Mouse (Mus musculus): Measurements from ENCODE around the gene Cd37. TPM values are rescaled to one million over a fixed set of nuclear protein-coding genes. Genes with fewer than 3 reads are reported as not detected.

Gene Cd37
- polyA plus RNA-seq, 2 experiments = 3.7 to 4.9 TPM

- Histone ChIP-seq H3K9ac (ENCODE audit: low read depth, low read length, severe bottlenecking) (peak overlapping the region; percentile 40), H3K27me3 (ENCODE audit: control insufficient read depth, insufficient read depth, low read length) (no peaks in the 10 kb centered on the region), H3K4me1 (ENCODE audit: control insufficient read depth, insufficient read depth, low read length) (peaks cover 21% of the 10 kb centered on the region), H3K27ac (replicated peaks; ENCODE audit: low read depth, low read length) (no peak overlapping the region; the same call in 1 of the 2 replicates), H3K4me2 (replicated peaks; ENCODE audit: low read depth, low read length, severe bottlenecking) (peak overlapping the region; percentile 42), H3K36me3 (ENCODE audit: control insufficient read depth, insufficient read depth, low read length) (peaks cover 33% of the 10 kb centered on the region), H3K4me3 (replicated peaks; ENCODE audit: low read length) (peak overlapping the region; percentile 21), H3K9me3 (ENCODE audit: control insufficient read depth, low read length) (no peaks in the 10 kb centered on the region)
- peak; percentile 81 for ATAC-seq (ENCODE audit: low FRiP score, low read depth)
- TF ChIP-seq POLR2A (IDR thresholded peaks at IDR 0.05; ENCODE audit: borderline replicate concordance, extremely low read depth, insufficient read depth, insufficient read length) = peak; percentile 20; the same call in 1 of the 2 replicates
- DNase-seq (ENCODE audit: low spot score) = peak; percentile 63
- 5% methylated on average over 21 of the region's 21 CpGs for WGBS
Measured at GRCm38 (mm10) chr7:45234922-45235571, 3.9 kb downstream of the Cd37 start.

- Histone ChIP-seq H3K4me3 (replicated peaks; ENCODE audit: low read length) (no peak overlapping the region), H3K27ac (replicated peaks; ENCODE audit: low read depth, low read length) (peak overlapping the region; percentile 39; the same call in 1 of the 2 replicates), H3K27me3 (ENCODE audit: control insufficient read depth, insufficient read depth, low read length) (no peaks in the 10 kb centered on the region), H3K9ac (ENCODE audit: low read depth, low read length, severe bottlenecking) (0 out of 2 replicates have a peak overlapping the region, but pooled peaks have one; percentile 31), H3K4me1 (ENCODE audit: control insufficient read depth, insufficient read depth, low read length) (peaks cover 21% of the 10 kb centered on the region), H3K9me3 (ENCODE audit: control insufficient read depth, low read length) (no peaks in the 10 kb centered on the region), H3K36me3 (ENCODE audit: control insufficient read depth, insufficient read depth, low read length) (peaks cover 39% of the 10 kb centered on the region), H3K4me2 (replicated peaks; ENCODE audit: low read depth, low read length, severe bottlenecking) (peak overlapping the region; percentile 42)
- TF ChIP-seq POLR2A (IDR thresholded peaks at IDR 0.05; ENCODE audit: borderline replicate concordance, extremely low read depth, insufficient read depth, insufficient read length) = no peak
- DNase-seq (ENCODE audit: low spot score) (peak; percentile 41), ATAC-seq (ENCODE audit: low FRiP score, low read depth) (no peak)
- 9% methylated on average over 28 of the region's 29 CpGs for WGBS
Measured at GRCm38 (mm10) chr7:45234333-45234841, 4.5 kb downstream of the Cd37 start.

- Histone ChIP-seq H3K27me3 (ENCODE audit: control insufficient read depth, insufficient read depth, low read length) (no peaks in the 10 kb centered on the region), H3K36me3 (ENCODE audit: control insufficient read depth, insufficient read depth, low read length) (peaks cover 46% of the 10 kb centered on the region), H3K9me3 (ENCODE audit: control insufficient read depth, low read length) (no peaks in the 10 kb centered on the region), H3K4me3 (replicated peaks; ENCODE audit: low read length) (no peak overlapping the region), H3K27ac (replicated peaks; ENCODE audit: low read depth, low read length) (peak overlapping the region; percentile 39; the same call in 1 of the 2 replicates), H3K4me1 (ENCODE audit: control insufficient read depth, insufficient read depth, low read length) (peaks cover 21% of the 10 kb centered on the region), H3K9ac (ENCODE audit: low read depth, low read length, severe bottlenecking) (0 out of 2 replicates have a peak overlapping the region, but pooled peaks have one; percentile 31), H3K4me2 (replicated peaks; ENCODE audit: low read depth, low read length, severe bottlenecking) (0 out of 2 replicates have a peak overlapping the region, but pooled peaks have one; percentile 16)
- ATAC-seq (ENCODE audit: low FRiP score, low read depth) = no peak
- WGBS = 34% methylated on average over 20 of the region's 20 CpGs
- TF ChIP-seq POLR2A (IDR thresholded peaks at IDR 0.05; ENCODE audit: borderline replicate concordance, extremely low read depth, insufficient read depth, insufficient read length) = no peak
- no peak for DNase-seq (ENCODE audit: low spot score)
Measured at GRCm38 (mm10) chr7:45233580-45234332, 5.2 kb downstream of the Cd37 start.

GRCm38 (mm10) chr7:45232716-45233465 lies 6.0 kb downstream of the Cd37 start:
- H3K27ac ChIP-seq (replicated peaks; ENCODE audit: low read depth, low read length) = no peak overlapping the region
- H3K36me3 ChIP-seq (ENCODE audit: control insufficient read depth, insufficient read depth, low read length) = peaks cover 54% of the 10 kb centered on the region
- WGBS = 68% methylated on average over 13 of the region's 13 CpGs
- DNase-seq (ENCODE audit: low spot score) = no peak
- peaks cover 21% of the 10 kb centered on the region for H3K4me1 ChIP-seq (ENCODE audit: control insufficient read depth, insufficient read depth, low read length)
- no peak for ATAC-seq (ENCODE audit: low FRiP score, low read depth)
- no peak for TF ChIP-seq POLR2A (IDR thresholded peaks at IDR 0.05; ENCODE audit: borderline replicate concordance, extremely low read depth, insufficient read depth, insufficient read length)
- H3K27me3 ChIP-seq (ENCODE audit: control insufficient read depth, insufficient read depth, low read length) = no peaks in the 10 kb centered on the region
- no peaks in the 10 kb centered on the region for H3K9me3 ChIP-seq (ENCODE audit: control insufficient read depth, low read length)
- H3K4me2 ChIP-seq (replicated peaks; ENCODE audit: low read depth, low read length, severe bottlenecking) = no peak overlapping the region
- no peak overlapping the region for H3K9ac ChIP-seq (ENCODE audit: low read depth, low read length, severe bottlenecking)
- no peak overlapping the region for H3K4me3 ChIP-seq (replicated peaks; ENCODE audit: low read length)

- DNase-seq (ENCODE audit: low spot score) (no peak), ATAC-seq (ENCODE audit: low FRiP score, low read depth) (no peak)
- no peak overlapping the region for H3K27ac ChIP-seq (replicated peaks; ENCODE audit: low read depth, low read length)
- H3K9me3 ChIP-seq (ENCODE audit: control insufficient read depth, low read length) = no peaks in the 10 kb centered on the region
- H3K4me1 ChIP-seq (ENCODE audit: control insufficient read depth, insufficient read depth, low read length) = peaks cover 21% of the 10 kb centered on the region
- WGBS = 83% methylated on average over 11 of the region's 11 CpGs
- H3K36me3 ChIP-seq (ENCODE audit: control insufficient read depth, insufficient read depth, low read length) = peaks cover 62% of the 10 kb centered on the region
- no peaks in the 10 kb centered on the region for H3K27me3 ChIP-seq (ENCODE audit: control insufficient read depth, insufficient read depth, low read length)
- no peak overlapping the region for H3K4me3 ChIP-seq (replicated peaks; ENCODE audit: low read length)
- no peak overlapping the region for H3K4me2 ChIP-seq (replicated peaks; ENCODE audit: low read depth, low read length, severe bottlenecking)
- no peak for TF ChIP-seq POLR2A (IDR thresholded peaks at IDR 0.05; ENCODE audit: borderline replicate concordance, extremely low read depth, insufficient read depth, insufficient read length)
- no peak overlapping the region for H3K9ac ChIP-seq (ENCODE audit: low read depth, low read length, severe bottlenecking)
Measured at GRCm38 (mm10) chr7:45231941-45232340, 7.0 kb downstream of the Cd37 start.

All from limb, embryonic 14.5 days (tissue).